Mouse (Mus musculus): Measurements from ENCODE around the gene Trim15. TPM values are rescaled to one million over a fixed set of nuclear protein-coding genes. Genes with fewer than 3 reads are reported as not detected.

Trim15 gene
- total RNA-seq (2014; rRNA removed): 0.27 and 0.33 TPM in 2 replicates
- polyA plus RNA-seq (2015; fragmentation: Nextera tagmentation; extraction: Ambion mirVana): 0.73 and 0.90 TPM in 2 replicates

GRCm38 (mm10) chr17:36866719-36867527 is at the start of gene Trim15:
Gene Trim15 (minus strand): TSS chr17:36867210.
- no peak for TF ChIP-seq CTCF (IDR thresholded peaks at IDR 0.05)
- Histone ChIP-seq H3K27me3 (ENCODE audit: insufficient read depth, low read length) (0 out of 2 replicates have a peak, but pooled peaks cover 3% of the 10 kb centered on the region), H3K27ac (ENCODE audit: low read depth, low read length) (no peak within 1 kb of the TSS), H3K9me3 (ENCODE audit: low read length) (no peaks in the 10 kb centered on the region), H3K4me3 (ENCODE audit: low read depth, low read length) (peak within 1 kb of the TSS; percentile 32), H3K4me1 (ENCODE audit: insufficient read depth, low read length) (no peaks in the 10 kb centered on the region), H3K9ac (replicated peaks; ENCODE audit: low read length, poor library complexity, severe bottlenecking) (peak within 1 kb of the TSS; percentile 45), H3K4me2 (ENCODE audit: low read depth, low read length, poor library complexity, severe bottlenecking) (peak within 1 kb of the TSS; percentile 65), H3K36me3 (ENCODE audit: insufficient read depth, low read length) (no peaks in the 10 kb centered on the region)
- WGBS: 18% methylated on average over 29 of the region's 29 CpGs
- DNase-seq (ENCODE audit: low spot score): no peak
- ATAC-seq (ENCODE audit: low FRiP score): peak; percentile 64; the same call in 1 of the 2 replicates

DNA sequence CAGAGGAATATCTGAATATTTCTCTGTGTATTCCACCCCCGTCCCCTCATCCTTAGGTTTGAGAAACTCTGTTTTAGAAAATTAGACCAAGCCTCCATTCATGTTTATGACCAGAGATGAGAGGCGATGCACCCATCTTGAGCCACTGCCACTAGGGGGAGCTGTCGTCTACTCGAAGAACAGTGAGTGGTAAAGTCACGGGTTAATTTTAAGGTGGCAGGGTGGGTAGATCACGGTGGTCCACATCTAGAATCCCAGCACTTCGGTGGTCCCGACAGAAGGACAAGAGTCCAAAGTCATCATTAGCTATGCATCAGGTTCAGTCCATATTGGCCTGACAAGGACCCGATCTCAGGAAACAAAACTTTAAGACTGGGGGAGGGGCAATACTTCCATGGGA is 48.1 kb upstream of the Trim15 start:
- H3K9me3 ChIP-seq (ENCODE audit: low read length): no peaks in the 10 kb centered on the region
- no peak overlapping the region for H3K9ac ChIP-seq (replicated peaks; ENCODE audit: low read length, poor library complexity, severe bottlenecking)
- 12% methylated on average over 9 of the region's 9 CpGs for WGBS
- ATAC-seq (ENCODE audit: low FRiP score) (no peak), DNase-seq (ENCODE audit: low spot score) (peak; percentile 43)
- H3K4me3 ChIP-seq (ENCODE audit: low read depth, low read length): no peak overlapping the region
- H3K27me3 ChIP-seq (ENCODE audit: insufficient read depth, low read length): no peaks in the 10 kb centered on the region
- no peak overlapping the region for H3K27ac ChIP-seq (ENCODE audit: low read depth, low read length)
- peak; percentile 76 for TF ChIP-seq CTCF (IDR thresholded peaks at IDR 0.05)
- H3K4me1 ChIP-seq (ENCODE audit: insufficient read depth, low read length): no peaks in the 10 kb centered on the region
- no peak overlapping the region for H3K4me2 ChIP-seq (ENCODE audit: low read depth, low read length, poor library complexity, severe bottlenecking)
- no peaks in the 10 kb centered on the region for H3K36me3 ChIP-seq (ENCODE audit: insufficient read depth, low read length)

- no peaks in the 10 kb centered on the region for H3K9me3 ChIP-seq (ENCODE audit: low read length)
- H3K36me3 ChIP-seq (ENCODE audit: insufficient read depth, low read length): no peaks in the 10 kb centered on the region
- ATAC-seq (ENCODE audit: low FRiP score) (no peak), DNase-seq (ENCODE audit: low spot score) (peak; percentile 77)
- H3K4me1 ChIP-seq (ENCODE audit: insufficient read depth, low read length): no peaks in the 10 kb centered on the region
- no peak overlapping the region for H3K27ac ChIP-seq (ENCODE audit: low read depth, low read length)
- peak; percentile 79 for TF ChIP-seq CTCF (IDR thresholded peaks at IDR 0.05)
- 11% methylated on average over 2 of the region's 2 CpGs for WGBS
- H3K4me2 ChIP-seq (ENCODE audit: low read depth, low read length, poor library complexity, severe bottlenecking): no peak overlapping the region
- no peak overlapping the region for H3K4me3 ChIP-seq (ENCODE audit: low read depth, low read length)
- no peaks in the 10 kb centered on the region for H3K27me3 ChIP-seq (ENCODE audit: insufficient read depth, low read length)
- H3K9ac ChIP-seq (replicated peaks; ENCODE audit: low read length, poor library complexity, severe bottlenecking): no peak overlapping the region
Observed at GRCm38 (mm10) chr17:36914108-36914507, 47.1 kb upstream of the Trim15 start.

DNA sequence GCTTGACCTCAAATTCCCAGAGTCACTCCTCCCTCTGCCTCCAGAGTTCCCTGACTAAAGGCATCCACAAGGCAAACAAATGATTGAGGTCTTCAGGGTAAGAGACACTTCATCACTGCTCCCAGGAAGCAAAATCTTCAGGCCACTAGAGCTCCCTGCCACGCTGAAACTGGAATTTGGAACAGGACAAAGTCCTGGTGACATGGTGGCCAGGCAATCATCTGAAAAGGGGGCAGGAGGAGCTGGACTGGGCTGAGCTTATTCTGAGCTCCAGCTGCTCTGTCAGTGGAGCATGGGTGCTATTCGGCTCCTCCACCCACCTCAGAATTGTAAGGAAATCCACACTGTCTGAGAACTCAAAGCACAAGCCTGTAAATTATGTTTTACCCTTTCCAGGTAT is 45.0 kb upstream of the Trim15 start:
- H3K9me3 ChIP-seq (ENCODE audit: low read length): no peaks in the 10 kb centered on the region
- H3K4me2 ChIP-seq (ENCODE audit: low read depth, low read length, poor library complexity, severe bottlenecking): no peak overlapping the region
- ATAC-seq (ENCODE audit: low FRiP score) (no peak), DNase-seq (ENCODE audit: low spot score) (no peak)
- no peaks in the 10 kb centered on the region for H3K36me3 ChIP-seq (ENCODE audit: insufficient read depth, low read length)
- H3K4me1 ChIP-seq (ENCODE audit: insufficient read depth, low read length): no peaks in the 10 kb centered on the region
- no peaks in the 10 kb centered on the region for H3K27me3 ChIP-seq (ENCODE audit: insufficient read depth, low read length)
- no peak overlapping the region for H3K27ac ChIP-seq (ENCODE audit: low read depth, low read length)
- WGBS: 60% methylated on average over 2 of the region's 2 CpGs
- H3K9ac ChIP-seq (replicated peaks; ENCODE audit: low read length, poor library complexity, severe bottlenecking): no peak overlapping the region
- no peak for TF ChIP-seq CTCF (IDR thresholded peaks at IDR 0.05)
- no peak overlapping the region for H3K4me3 ChIP-seq (ENCODE audit: low read depth, low read length)

GRCm38 (mm10) chr17:36909802-36910201 is 42.8 kb upstream of the Trim15 start:
- H3K9ac ChIP-seq (replicated peaks; ENCODE audit: low read length, poor library complexity, severe bottlenecking): no peak overlapping the region
- H3K36me3 ChIP-seq (ENCODE audit: insufficient read depth, low read length): no peaks in the 10 kb centered on the region
- H3K27ac ChIP-seq (ENCODE audit: low read depth, low read length): no peak overlapping the region
- ATAC-seq (ENCODE audit: low FRiP score) (no peak), DNase-seq (ENCODE audit: low spot score) (no peak)
- H3K4me1 ChIP-seq (ENCODE audit: insufficient read depth, low read length): no peaks in the 10 kb centered on the region
- no peak for TF ChIP-seq CTCF (IDR thresholded peaks at IDR 0.05)
- H3K4me3 ChIP-seq (ENCODE audit: low read depth, low read length): no peak overlapping the region
- no peaks in the 10 kb centered on the region for H3K27me3 ChIP-seq (ENCODE audit: insufficient read depth, low read length)
- 68% methylated on average over 4 of the region's 4 CpGs for WGBS
- H3K9me3 ChIP-seq (ENCODE audit: low read length): no peaks in the 10 kb centered on the region
- H3K4me2 ChIP-seq (ENCODE audit: low read depth, low read length, poor library complexity, severe bottlenecking): no peak overlapping the region

- Histone ChIP-seq H3K4me1 (ENCODE audit: insufficient read depth, low read length) (no peaks in the 10 kb centered on the region), H3K4me3 (ENCODE audit: low read depth, low read length) (no peak overlapping the region), H3K4me2 (ENCODE audit: low read depth, low read length, poor library complexity, severe bottlenecking) (no peak overlapping the region), H3K27me3 (ENCODE audit: insufficient read depth, low read length) (no peaks in the 10 kb centered on the region), H3K9me3 (ENCODE audit: low read length) (no peaks in the 10 kb centered on the region), H3K36me3 (ENCODE audit: insufficient read depth, low read length) (no peaks in the 10 kb centered on the region), H3K9ac (replicated peaks; ENCODE audit: low read length, poor library complexity, severe bottlenecking) (no peak overlapping the region), H3K27ac (ENCODE audit: low read depth, low read length) (no peak overlapping the region)
- ATAC-seq (ENCODE audit: low FRiP score) (no peak), DNase-seq (ENCODE audit: low spot score) (no peak)
- TF ChIP-seq CTCF (IDR thresholded peaks at IDR 0.05): no peak
- 50% methylated on average over 1 of the region's 1 CpGs for WGBS
Observed at GRCm38 (mm10) chr17:36908235-36908634, 41.2 kb upstream of the Trim15 start.

All from midbrain, postnatal 0 days (tissue).